Mouse (Mus musculus) CH12.LX (cell line): Measurements from ENCODE around the gene Gm30302. TPM values are rescaled to one million over a fixed set of nuclear protein-coding genes. Genes with fewer than 3 reads are reported as not detected.

Source experiments
- DNase-seq: peaks from one replicate; pipeline ENCODE4 v3.0.0-alpha.2; 2013; ENCODE audit errors: extremely low read depth
- H3K27ac ChIP-seq: 2 replicates; pipeline ENCODE4 v1.5.1; 2012; ENCODE audit warnings: low read depth, mild to moderate bottlenecking, control low read depth, moderate library complexity; ENCODE audit not compliant: insufficient read depth
- H3K27me3 ChIP-seq: replicated peaks from 2 replicates; pipeline ENCODE3; 2012; ENCODE audit warnings: inconsistent platforms
- H3K36me3 ChIP-seq, 2 experiments: replicated peaks in 1 of 2; 2 replicates each; pipeline versions ENCODE3 to v1.6.1; 2012; ENCODE audit warnings: inconsistent platforms in 1 of 2, low read length in 1 of 2, mild to moderate bottlenecking in 1 of 2, mixed read lengths in 1 of 2, moderate library complexity in 1 of 2; ENCODE audit not compliant: control insufficient read depth in 1 of 2, insufficient read depth in 1 of 2
- H3K4me1 ChIP-seq, 2 experiments: 2 replicates each; pipeline ENCODE4 v1.6.1; 2012; ENCODE audit warnings: inconsistent platforms in 1 of 2, moderate library complexity in 1 of 2; ENCODE audit not compliant: insufficient read depth in 2 of 2, control insufficient read depth in 1 of 2
- H3K4me2 ChIP-seq: 2 replicates; pipeline ENCODE4 v1.6.1; 2012; ENCODE audit warnings: low read depth, mild to moderate bottlenecking, control low read depth; ENCODE audit not compliant: poor library complexity, insufficient read depth, severe bottlenecking
- H3K4me3 ChIP-seq, 3 experiments: fragments of 150-350 bp in 1 of 3; sonication (generic) in 1 of 3; replicated peaks in 1 of 3; 2 replicates each; pipeline versions ENCODE3 to v1.5.1; 2011 to 2012; ENCODE audit warnings: low read depth in 2 of 3, low read length in 2 of 3, mild to moderate bottlenecking in 2 of 3, moderate library complexity in 2 of 3, control low read depth in 1 of 3, improper control_type of control experiment in 1 of 3, inconsistent platforms in 1 of 3, mixed read lengths in 1 of 3; ENCODE audit not compliant: poor library complexity in 1 of 3
- H3K79me2 ChIP-seq: replicated peaks from 2 replicates; pipeline ENCODE4 v1.6.1; 2012; ENCODE audit warnings: mild to moderate bottlenecking, moderate library complexity; ENCODE audit not compliant: control insufficient read depth, poor library complexity, insufficient read depth, severe bottlenecking; ENCODE audit errors: extremely low read depth
- H3K9ac ChIP-seq: 2 replicates; pipeline ENCODE4 v1.6.1; 2012; ENCODE audit warnings: low read depth, mild to moderate bottlenecking, control low read depth, moderate library complexity; ENCODE audit not compliant: insufficient read depth
- H3K9me3 ChIP-seq: replicated peaks from 2 replicates; pipeline ENCODE3; 2012; ENCODE audit warnings: low read length, inconsistent platforms, mixed read lengths
- BHLHE40 ChIP-seq: IDR thresholded peaks from 2 replicates; pipeline ENCODE4 v1.6.1; 2011; ENCODE audit warnings: mild to moderate bottlenecking, low read depth, low read length, improper control_type of control experiment
- E2F4 ChIP-seq: IDR thresholded peaks from 2 replicates; pipeline ENCODE4 v1.6.1; 2011; ENCODE audit warnings: low read depth, low read length, improper control_type of control experiment; ENCODE audit not compliant: insufficient replicate concordance
- IRF4 ChIP-seq: IDR thresholded peaks from 2 replicates; pipeline ENCODE4 v1.6.1; 2014; ENCODE audit warnings: low read depth, mild to moderate bottlenecking, inconsistent platforms, low read length, improper control_type of control experiment
- KAT2A ChIP-seq: IDR thresholded peaks from 2 replicates; pipeline ENCODE4 v1.6.1; 2012; ENCODE audit warnings: low read length, improper control_type of control experiment, inconsistent platforms; ENCODE audit not compliant: insufficient replicate concordance
- NELFE ChIP-seq: IDR thresholded peaks from 2 replicates; pipeline ENCODE4 v1.6.1; 2011; ENCODE audit warnings: low read depth, low read length, improper control_type of control experiment
- POLR2A ChIP-seq: IDR thresholded peaks from 2 replicates; pipeline ENCODE4 v1.6.1; 2011; ENCODE audit warnings: low read depth, mild to moderate bottlenecking, improper control_type of control experiment, low read length
- POLR2AphosphoS2 ChIP-seq: IDR thresholded peaks from 2 replicates; pipeline ENCODE4 v1.6.1; 2011; ENCODE audit warnings: low read depth, low read length, improper control_type of control experiment
- RAD21 ChIP-seq: IDR thresholded peaks from 2 replicates; pipeline ENCODE4 v1.6.1; 2011; ENCODE audit warnings: low read depth, mild to moderate bottlenecking, low read length, improper control_type of control experiment, moderate library complexity
- ZKSCAN1 ChIP-seq: IDR thresholded peaks from 2 replicates; pipeline ENCODE4 v1.6.1; 2012; ENCODE audit warnings: low read depth, inconsistent platforms, low read length, improper control_type of control experiment, borderline replicate concordance
- dilution Hi-C: fragments of 300-500 bp; cut with MboI; formaldehyde crosslinking; loops from 2 replicates; pipeline ENCODE4 v1.14.3; 2020; ENCODE audit warnings: low sequenced_read_pairs; ENCODE audit not compliant: extremely low pct_unique_long_range_greater_than_20kb, extremely low pct_ligation_motif_present
- in situ Hi-C: fragments of 300-500 bp; cut with MboI; formaldehyde crosslinking; loops from 3 replicates; pipeline ENCODE4 v1.14.3; 2019; ENCODE audit warnings: low sequenced_read_pairs, low pct_ligation_motif_present, low pct_unique_long_range_greater_than_20kb, mixed read lengths
- polyA plus RNA-seq: library from polyadenylated mRNA; unstranded; fragments of >175 nt; gene quantifications from 2 replicates; pipeline ENCODE4 v1.2.1, GENCODE M21; 2012; ENCODE audit warnings: low read depth; ENCODE audit not compliant: insufficient read length
- total RNA-seq, 2 experiments: library from RNA; depleted of rRNA; stranded (reverse); fragments of 300-350 nt in 1 of 2; fragments of >200 nt in 1 of 2; gene quantifications; 2 replicates each; pipeline ENCODE4 v1.2.3; 2012 to 2014

The Gm30302 gene
- total and polyA plus RNA-seq, 3 experiments: not detected

DNA sequence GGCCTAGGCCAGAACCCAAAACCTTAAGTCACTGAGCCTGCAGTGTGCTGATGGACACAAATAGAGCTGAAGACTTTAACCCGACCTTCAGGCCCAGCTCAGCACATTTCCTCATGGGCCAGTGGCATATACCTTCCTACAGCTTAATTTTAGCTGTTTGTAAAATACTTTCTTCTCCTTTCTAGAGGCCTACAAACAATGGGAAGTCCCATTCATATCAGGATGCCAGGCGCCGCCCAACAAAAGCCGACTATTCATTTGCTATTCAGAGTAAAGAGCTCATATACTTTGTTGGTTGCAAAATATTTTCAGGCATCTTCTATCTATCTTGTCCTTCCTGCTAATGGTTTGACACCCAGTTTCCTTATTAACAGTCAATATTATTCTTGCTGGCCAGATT, 40.8 kb downstream of the Gm30302 start:
- no peak for TF ChIP-seq IRF4
- no peak for TF ChIP-seq POLR2A
- TF ChIP-seq KAT2A: no peak
- TF ChIP-seq POLR2AphosphoS2: no peak
- TF ChIP-seq E2F4: no peak
- Histone ChIP-seq H3K9ac (no peak overlapping the region), H3K79me2 (no peaks in the 10 kb centered on the region), H3K4me1 (no peaks in the 10 kb centered on the region), H3K9me3 (no peaks in the 10 kb centered on the region), H3K27ac (no peak overlapping the region), H3K4me2 (no peak overlapping the region), H3K4me3 (no peak overlapping the region), H3K27me3 (no peaks in the 10 kb centered on the region), H3K36me3 (no peaks in the 10 kb centered on the region)
- in situ Hi-C loops (no loop called here), dilution Hi-C loops (no loop called here)
- no peak for DNase-seq

DNA sequence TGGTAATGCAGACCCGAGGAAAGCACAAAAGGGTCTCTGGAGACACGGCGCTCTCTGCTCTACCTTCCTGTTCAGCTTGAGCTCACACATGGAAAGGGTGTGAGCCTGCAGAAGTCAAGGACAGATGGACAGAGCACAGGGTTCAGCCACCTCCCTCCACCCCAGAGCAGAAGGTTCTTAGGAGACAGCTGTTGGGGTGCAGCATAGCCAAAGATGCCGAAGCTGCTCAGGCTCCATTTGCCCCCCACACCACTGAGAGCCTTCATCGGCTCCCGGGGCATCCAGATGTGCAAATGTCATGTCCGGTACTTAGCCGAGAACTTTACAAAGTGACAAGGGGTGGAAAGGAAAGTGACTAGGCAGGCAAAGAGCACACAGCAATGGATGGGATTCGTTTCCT, 42.2 kb downstream of the Gm30302 start:
- H3K9ac ChIP-seq: no peak overlapping the region
- no peak for TF ChIP-seq ZKSCAN1
- DNase-seq: no peak
- no peaks in the 10 kb centered on the region for H3K27me3 ChIP-seq
- H3K79me2 ChIP-seq: no peaks in the 10 kb centered on the region
- H3K27ac ChIP-seq: no peak overlapping the region
- H3K4me3 ChIP-seq: no peak overlapping the region
- dilution Hi-C loops (no loop called here), in situ Hi-C loops (no loop called here)
- H3K4me2 ChIP-seq: no peak overlapping the region
- H3K36me3 ChIP-seq: no peaks in the 10 kb centered on the region
- H3K4me1 ChIP-seq: no peaks in the 10 kb centered on the region
- H3K9me3 ChIP-seq: no peaks in the 10 kb centered on the region

DNA sequence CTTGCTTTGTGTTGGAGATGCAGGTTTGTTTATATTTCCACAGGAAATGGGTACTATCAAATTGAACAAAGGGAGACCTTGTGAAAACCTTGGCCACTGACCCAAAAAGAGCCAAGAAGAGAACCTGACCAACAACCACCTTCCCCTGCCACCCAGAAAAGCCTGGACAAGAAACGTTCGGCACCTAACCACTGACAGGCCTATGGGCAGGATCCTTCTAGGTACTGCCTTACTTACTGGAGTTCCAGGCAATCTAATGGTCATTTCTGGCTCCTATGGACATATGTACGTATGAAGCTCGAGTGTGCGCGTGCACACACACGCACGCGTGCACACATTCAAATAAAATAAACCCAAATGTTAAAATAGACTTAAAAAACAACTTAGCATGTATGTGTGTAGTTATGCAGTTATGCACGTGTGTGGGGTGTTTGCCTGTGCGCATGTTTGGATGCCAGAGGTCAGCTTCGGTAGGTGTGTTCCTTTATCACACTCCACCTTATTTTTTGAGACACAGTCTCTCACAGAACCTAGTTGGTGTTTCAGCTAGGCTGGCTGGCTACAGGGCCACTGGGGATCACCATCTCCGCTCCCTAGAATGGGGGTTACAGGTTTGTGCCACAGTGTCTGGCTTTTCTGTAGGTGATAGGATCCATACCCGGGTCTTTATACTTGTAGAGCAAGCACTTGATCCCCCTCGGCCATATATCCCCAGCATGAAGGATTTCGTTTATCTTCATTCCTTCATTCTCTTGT, 57.3 kb downstream of the Gm30302 start:
- Histone ChIP-seq H3K4me1 (no peaks in the 10 kb centered on the region), H3K79me2 (no peaks in the 10 kb centered on the region), H3K4me3 (no peak overlapping the region), H3K9ac (no peak overlapping the region), H3K9me3 (no peaks in the 10 kb centered on the region), H3K27me3 (no peaks in the 10 kb centered on the region), H3K27ac (no peak overlapping the region), H3K4me2 (no peak overlapping the region), H3K36me3 (peaks cover 0 to 26% of the 10 kb centered on the region in 2 experiments)
- TF ChIP-seq RAD21: no peak
- no peak for TF ChIP-seq NELFE
- TF ChIP-seq BHLHE40: no peak
- no peak for TF ChIP-seq E2F4
- in situ Hi-C loops (no loop called here), dilution Hi-C loops (no loop called here)
- DNase-seq: no peak
